Mouse (Mus musculus): Measurements from ENCODE around the gene Nlrc3.
A peak's percentile ranks its signal among the peaks of the same experiment; 100 is the strongest.

The Nlrc3 gene

DNA sequence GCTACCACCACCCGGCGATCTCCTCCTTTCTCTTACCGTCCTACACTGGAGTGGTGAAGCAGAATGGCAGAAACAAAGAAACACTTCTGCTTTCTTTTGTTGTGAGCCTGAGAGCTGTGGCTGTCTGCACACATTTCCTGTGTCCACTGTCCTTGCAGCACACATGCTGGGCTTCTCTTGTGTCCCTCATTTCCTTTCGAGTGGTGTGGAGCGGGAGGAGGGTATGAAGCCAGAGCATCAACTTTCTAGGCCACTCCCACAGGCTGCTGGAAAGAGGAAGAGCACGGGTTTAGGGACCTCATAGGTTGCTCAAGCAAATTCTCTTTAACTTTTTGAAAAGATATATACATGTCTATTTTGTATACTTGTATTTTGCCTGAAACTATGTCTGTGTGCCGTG lies 47.3 kb downstream of the Nlrc3 start:
- DNase-seq (ENCODE audit: low read depth), result no peak

DNA sequence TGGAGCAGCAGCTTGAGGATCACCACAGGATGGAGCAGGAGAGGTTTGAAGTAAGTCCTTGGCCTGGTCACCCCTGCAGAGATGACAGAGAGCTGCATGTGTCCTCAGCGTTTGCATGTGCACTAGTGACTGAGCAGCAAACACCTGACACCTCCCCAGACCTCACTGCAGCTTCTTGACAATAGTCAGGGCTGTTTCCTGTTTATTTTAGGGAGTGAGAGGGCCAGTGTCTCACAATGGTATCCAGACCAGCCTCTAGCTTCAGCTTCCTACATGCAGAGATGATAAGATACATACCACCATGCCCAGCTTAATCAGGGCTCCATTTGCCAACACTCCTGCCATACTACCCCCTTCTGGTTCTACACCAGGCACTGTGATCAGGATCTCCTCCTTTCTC lies 47.9 kb downstream of the Nlrc3 start:
- DNase-seq (ENCODE audit: low read depth), result no peak

DNA sequence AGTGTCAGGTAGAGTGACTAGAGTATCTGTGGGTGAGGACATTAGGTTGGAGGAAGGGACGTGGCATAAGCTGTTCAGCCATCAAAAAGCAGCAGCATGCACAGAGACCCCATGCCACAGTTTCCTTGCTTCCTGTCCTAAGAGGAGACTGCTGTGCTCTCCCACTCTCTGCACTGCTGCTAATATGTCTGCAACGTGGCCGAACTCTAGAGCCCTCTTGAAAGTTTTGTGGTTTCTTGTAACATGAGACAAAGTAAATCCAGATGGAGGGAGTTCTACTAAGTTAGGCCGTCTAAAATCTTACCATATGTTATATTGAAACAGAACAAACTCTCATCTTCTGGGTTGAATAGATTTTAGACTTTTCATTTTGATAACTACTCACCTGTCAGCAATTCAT lies 52.5 kb downstream of the Nlrc3 start:
- DNase-seq (ENCODE audit: low read depth), result peak; percentile 29

DNA sequence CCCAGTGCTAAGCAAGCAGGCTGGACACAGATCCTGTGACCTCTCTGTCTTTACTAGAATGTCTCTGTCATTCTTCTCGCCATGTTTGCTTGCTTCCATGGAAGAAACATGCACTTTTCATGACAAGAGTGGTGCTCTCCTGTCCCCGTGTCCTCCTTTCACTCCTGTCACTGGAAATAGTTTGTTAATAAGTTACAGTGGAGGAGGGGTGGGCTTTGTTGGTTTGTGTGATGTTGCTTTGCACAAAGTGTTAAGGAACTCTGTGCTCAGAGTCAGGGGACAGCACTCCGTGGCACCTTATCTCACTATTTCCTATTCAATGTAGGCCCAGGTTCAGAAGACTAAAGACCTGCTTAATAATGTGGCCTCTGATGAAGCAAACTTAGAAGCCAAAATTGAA lies 52.9 kb downstream of the Nlrc3 start:
- DNase-seq (ENCODE audit: low read depth), result no peak

DNA sequence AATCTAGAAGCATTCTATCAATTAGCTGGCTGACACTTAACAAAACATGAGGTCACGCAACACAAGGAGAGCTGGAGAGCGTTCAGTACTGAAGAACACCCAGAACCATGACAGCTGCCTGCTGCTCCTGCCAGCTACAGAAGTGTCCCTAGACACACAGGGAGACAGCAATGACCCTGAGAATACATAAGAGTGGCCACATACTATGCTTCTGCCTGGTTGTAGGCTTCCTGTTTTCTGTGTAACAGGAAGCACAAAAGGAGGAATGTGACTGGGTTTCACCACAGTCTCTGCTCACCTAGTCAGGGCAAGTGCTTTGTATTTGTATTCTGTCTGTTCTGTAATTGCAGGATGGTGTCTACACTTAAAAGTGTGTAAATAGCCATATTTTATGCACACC lies 55.7 kb downstream of the Nlrc3 start:
- DNase-seq (ENCODE audit: low read depth), result no peak

DNA sequence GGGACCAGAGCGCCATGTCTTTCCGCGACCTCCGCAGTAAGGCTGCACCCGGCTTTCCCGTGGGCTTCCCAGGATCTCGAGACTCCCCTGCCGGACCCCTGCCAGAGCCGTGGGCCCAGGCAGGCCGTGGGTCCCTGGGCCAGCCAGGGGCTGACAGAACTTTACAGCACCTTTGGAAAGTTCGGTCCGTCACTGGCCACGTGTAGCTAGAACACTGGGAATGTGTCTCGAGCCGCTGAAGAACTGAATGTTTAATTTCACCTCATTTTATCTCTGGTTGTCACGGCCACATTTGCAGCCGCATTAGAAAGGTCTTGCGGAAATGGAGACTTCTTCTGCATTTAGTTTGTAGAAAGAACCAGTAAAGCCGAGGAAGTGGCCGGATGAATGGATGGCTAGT lies 67.3 kb downstream of the Nlrc3 start:
- DNase-seq (ENCODE audit: low read depth), result no peak

DNA sequence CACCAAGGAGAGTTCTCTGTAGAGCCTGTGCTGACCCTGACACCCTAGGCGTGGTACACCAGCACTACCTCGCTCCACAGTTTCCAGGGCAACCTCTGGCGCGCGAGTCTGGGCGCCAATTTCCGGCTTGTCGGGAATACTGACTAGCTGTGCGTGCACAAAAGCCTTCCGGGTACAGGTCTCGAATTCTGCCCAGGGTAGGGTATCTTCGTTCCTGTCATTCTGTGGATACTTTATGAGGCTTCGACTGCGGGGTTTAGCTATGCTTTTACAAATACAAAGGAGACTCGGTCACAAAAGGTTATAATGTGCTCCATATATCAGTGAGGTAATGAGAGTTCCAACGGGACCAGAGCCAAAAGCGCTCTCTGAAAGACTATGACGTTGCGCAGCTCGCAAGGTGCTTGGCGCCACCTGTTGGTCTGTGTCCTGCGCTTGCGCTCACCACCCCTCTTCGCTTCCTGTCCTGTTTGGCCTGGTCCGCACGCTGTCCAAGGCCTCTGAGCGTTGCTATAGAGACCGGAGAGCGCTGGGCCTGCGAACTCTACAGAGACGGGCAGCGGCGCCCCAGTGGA lies 67.8 kb downstream of the Nlrc3 start, which contains the start of the genes 1700037C18Rik and Cluap1:
1700037C18Rik (minus strand) TSS at position 153 of the 575 bp plus-strand sequence.
Cluap1 (plus strand) TSS at position 265 of the 575 bp plus-strand sequence.
- DNase-seq (ENCODE audit: low read depth), result peak; percentile 89

DNA sequence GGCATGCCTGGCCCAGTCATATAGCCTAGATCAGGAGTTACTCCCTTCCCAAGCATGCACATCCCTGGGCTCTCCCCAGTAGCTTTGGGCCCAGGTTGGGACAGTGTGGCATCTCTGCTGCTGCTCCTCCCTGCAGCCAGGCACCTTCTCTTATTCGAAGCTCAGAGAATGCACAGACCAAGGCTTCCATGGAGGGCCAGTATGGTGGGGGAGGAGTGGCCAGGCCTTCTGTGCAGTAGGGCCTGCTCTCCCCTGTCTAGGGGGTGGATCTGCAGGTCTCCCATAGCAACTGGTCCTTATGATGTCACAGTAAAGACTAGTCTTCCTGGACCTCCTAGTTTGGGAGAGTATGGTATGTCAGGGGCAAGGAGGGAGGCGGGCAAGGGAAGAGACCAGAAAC lies 69.0 kb downstream of the Nlrc3 start:
- no peak for DNase-seq (ENCODE audit: low read depth)

DNA sequence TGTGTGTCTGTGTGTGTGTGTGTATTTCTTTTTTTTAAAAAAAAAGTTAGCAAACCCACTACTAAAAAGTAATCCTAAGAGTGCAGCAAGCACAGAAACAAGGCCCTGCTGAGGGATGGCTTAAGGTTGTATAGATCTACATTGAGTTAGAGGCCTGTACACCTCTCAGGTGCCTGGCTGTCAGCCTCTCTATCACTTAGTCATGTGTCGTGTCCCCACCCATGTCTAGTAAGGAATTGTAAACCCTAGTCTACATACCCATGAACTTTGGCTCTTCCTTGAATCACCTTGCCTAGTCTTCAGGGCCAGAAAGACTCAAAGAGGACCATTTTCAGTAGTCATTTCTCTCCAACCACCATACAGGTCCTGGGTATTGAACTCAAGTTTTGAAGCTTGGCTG lies 79.9 kb downstream of the Nlrc3 start:
- DNase-seq (ENCODE audit: low read depth), result no peak

DNA sequence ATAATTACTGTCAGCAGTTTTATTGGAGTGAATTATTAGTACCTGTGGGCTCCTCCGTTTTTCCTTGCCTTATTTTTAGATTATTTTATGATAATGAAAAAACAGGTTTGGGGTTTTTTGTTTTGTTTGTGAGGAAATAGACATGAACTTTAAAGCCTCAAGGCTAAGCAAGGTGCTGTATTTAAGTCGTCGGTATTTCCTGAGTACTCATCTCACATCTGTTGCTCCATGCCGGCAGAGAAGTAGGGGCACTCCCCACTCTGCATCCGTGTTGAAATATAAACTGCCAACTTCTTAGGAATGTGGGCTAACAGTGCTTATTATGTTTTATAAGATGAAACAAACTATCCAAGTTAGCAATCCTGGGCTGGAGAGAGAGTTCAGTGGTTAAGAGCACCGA lies 80.4 kb downstream of the Nlrc3 start:
- no peak for DNase-seq (ENCODE audit: low read depth)

DNA sequence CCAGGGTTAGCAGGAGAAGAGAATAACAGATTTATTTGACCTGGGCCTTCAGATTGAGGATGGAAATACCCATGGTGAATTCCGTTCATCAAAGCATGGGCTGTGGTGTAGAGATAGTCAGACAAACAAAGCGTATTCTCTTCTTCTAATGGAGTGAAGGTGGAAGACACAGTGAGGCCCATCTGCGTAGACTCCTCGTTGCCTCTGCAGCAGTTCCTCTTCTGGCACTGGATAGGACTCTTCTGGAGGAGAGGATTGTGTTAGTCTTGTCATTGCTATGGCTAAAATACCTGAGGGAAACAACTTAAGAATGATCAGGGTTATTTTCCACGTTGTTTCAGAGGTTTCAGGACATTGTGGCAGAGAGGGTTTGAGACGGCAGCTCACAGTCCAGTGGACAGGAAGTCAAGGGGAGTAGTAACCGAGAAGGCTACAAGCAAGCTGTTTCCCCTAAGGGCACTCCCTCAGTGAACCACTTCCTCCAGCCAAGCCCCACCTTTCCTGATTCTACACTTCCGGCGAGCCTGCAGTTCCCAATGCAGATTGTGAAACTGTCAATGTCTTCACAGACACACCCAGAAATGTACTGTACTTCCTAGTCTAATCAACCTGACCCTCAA lies 81.1 kb downstream of the Nlrc3 start:
- DNase-seq (ENCODE audit: low read depth), result no peak

Data from fibroblast of lung, adult 2 months (primary cell).